Mouse (Mus musculus): ENCODE measurements around the gene Sfxn5. TPM values are rescaled to one million over a fixed set of nuclear protein-coding genes. Genes with fewer than 3 reads are reported as not detected.

Sfxn5 gene
- total RNA-seq (2023), result 10 to 100 TPM; 10.8 to 12.4 TPM

DNA sequence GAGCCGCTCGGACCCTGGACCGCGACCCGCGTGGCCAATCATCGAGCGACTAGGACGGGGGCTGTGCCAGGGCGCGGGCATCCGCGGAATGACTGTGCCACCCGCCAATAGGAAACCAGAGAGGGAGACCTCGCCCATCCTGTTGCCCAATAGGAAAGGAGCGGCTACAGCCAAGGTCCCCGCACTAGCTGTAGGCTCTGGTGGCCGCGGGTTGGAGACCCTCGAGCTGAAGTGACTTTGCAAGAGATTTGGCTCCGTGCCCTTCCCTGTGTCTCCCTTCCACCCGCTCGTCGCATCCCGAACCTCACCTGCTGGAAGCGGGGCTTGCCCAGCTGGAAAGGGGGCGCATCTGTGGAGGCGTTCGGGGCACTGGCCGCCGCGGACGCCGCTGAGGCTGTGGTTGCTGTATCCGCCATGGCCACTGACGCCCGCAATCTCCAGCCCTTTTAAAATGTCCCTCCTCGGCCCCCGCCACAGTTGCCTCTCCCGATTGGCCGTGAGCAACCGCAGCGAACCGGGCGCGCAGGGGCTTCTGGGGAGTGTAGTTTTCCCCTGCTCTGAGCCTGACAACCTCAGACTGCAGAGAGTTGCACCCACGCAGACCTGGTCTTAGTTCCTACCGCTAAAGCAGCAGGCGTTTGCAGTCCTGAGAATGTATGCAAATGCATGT lies at the start of gene Sfxn5:
TSS of gene Sfxn5 (minus strand) at position 423 of the 670 bp plus-strand sequence.

DNA sequence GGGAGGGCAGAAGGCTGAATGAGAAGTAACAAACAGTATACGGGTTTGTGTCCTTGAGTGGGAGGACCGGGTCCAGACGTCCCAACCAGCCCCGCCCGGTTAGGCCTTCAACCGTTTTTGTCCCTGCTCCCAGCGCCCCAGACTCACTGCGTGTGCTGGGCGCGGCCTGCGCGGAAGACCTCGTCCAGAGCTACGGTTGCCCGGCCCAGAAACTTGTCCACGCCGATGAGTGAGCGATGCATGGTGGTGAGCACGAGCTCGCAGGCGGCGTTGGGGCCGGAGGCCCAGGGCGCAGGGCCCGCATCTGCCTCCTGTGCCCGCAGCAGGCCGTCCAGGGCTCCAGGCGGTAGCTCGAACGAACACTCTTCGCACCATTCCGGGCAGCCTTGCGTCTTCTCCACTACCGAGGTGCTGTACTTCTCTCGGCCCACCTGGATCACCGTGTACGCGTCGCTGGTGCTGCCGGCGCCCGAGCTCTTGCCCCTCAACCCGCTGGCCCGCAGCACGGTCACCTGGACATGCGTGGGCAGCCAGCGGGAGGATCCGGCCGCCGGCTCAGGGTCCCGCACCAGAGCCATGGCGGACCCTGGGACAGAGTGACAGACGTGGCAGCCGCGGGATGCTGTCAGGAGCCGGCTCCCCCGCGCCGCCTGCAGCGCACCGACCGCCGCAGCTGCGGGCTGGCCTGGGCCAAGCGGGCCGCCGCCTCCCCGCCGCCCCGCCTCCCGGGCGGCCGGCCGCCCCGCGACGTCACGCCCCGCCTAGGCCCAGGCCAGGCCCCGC lies 40.9 kb upstream of the Sfxn5 start, which contains the start of gene Rab11fip5:
TSS of gene Rab11fip5 (minus strand) at position 684 of the 783 bp plus-strand sequence.

DNA sequence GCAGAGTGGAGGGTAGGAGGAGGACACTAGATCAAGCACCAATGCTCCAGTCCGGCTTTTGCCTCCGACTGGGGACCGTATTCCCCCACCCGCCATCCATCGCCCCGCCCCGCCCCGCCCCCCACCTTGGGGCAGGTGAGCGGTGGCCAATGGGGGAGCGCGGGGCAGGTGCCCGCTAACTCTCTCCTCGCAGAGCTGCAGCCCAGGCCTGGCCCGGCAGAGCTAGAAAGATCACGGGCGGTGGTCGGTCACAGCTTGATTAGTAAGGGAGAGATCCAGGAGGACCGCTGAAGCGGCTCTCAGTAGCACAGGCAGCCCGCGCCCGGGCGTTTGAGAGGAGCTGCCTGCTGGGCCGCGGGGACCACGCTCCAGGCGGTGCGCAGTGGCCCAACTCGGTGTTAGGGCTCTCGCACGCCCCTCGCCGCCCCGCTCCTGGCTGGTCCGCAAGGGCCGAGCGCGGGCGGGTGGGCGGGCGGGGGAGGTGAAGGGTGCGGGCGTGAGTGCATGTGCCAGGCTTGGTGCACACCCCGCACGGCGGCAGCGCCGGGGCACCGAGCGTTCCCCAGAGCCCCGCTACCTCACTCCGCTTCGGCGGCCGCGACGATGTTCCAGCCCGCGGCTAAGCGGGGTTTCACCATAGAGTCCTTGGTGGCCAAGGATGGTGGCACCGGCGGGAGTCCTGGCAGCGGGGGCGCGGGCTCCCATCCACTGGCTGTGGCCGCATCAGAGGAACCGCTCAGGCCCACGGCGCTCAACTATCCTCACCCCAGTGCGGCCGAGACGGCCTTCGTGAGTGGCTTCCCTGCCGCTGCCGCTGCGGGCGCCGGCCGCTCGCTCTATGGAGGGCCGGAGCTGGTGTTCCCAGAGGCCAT lies 145.6 kb downstream of the Sfxn5 start, which contains the start of gene Emx1:
TSS of gene Emx1 (plus strand) at position 99 of the 872 bp plus-strand sequence.

Other genes starting within 250 kb of the Sfxn5 start
- 10 to 100 TPM; 26.2 to 31.4 TPM for gene Spr, start 195.7 kb downstream of the Sfxn5 start, total RNA-seq (2023)
- gene Emx1, start 146.0 kb downstream of the Sfxn5 start, total RNA-seq (2023), result not detected
- 10 to 100 TPM; 19.4 to 21.2 TPM for gene Rab11fip5, start 41.2 kb upstream of the Sfxn5 start, total RNA-seq (2023)
- not detected for gene Noto, start 90.5 kb upstream of the Sfxn5 start, total RNA-seq (2023)
- 10 to 100 TPM; 19.6 to 22.5 TPM for gene Smyd5, start 98.6 kb upstream of the Sfxn5 start, total RNA-seq (2023)
- 100 to 1,000 TPM in 1 of 2 experiments, 10 to 100 TPM in 1; 98.0 to 105 TPM for gene Cct7, start 118.1 kb upstream of the Sfxn5 start, total RNA-seq (2023)
- gene Pradc1, start 118.5 kb upstream of the Sfxn5 start, total RNA-seq (2023), result 1 to 10 TPM; 8.2 to 9.5 TPM
- gene Fbxo41, start 169.6 kb upstream of the Sfxn5 start, total RNA-seq (2023), result not detected
- gene Egr4, start 180.2 kb upstream of the Sfxn5 start, total RNA-seq (2023), result not detected